Mouse (Mus musculus) heart, adult 8-10 months (tissue): ENCODE measurements around the gene Osbpl3. TPM values are rescaled to one million over a fixed set of nuclear protein-coding genes. Genes with fewer than 3 reads are reported as not detected.
"Not testable (repeated sequence)": the region's sequence is repeated elsewhere in the genome, so short reads cannot be mapped to it uniquely, and the experiment has no call there.

Experiments used
- DNase-seq: peaks from one replicate; pipeline ENCODE4 v3.0.0; 2022; ENCODE audit warnings: low spot score
- total RNA-seq, 4 experiments: library from RNA; stranded (reverse); gene quantifications; 2 replicates each; pipeline ENCODE4 v1.2.4; 2022

The Osbpl3 gene
- total RNA-seq, 4 experiments from 2014 or later = 20.2 to 31.0 (median 25.7) TPM

DNA sequence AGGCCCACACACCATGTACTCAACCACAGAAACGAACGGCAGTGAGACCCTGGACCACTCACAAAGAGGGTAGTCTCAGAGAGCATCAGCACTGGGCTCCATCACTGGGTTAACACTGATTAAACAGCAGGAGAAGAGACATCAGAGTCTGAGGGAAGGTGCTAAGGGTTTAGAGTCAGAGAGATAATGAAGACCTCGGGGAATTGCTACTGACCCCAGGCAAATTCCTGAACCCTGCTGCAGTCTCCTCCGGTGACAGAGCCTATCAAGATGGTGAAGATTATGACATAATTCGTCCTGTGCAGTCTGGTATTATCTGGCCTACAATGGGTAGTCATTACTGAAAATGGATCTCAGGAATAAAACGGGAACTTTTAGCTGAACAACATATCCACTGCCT lies 2.4 kb downstream of the Osbpl3 start:
- no peak for DNase-seq

DNA sequence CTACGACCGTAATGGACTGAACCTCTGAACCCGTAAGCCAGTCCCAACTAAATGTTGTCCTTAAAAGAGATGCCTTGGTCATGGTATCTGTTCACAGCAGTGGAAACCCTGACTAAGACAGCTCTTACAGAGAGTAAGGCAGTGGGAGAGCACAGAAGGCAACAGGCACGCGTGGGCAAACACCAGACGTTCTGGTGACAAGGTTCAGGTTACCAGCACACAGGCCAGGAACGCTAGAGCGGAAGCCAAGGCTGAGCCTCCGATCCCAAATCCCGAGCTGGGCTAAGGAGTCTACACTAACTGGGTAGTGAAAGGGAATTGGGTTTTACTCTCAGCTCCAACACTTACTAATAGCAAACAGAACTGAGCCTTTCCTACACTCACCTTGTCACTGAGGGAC lies 3.8 kb downstream of the Osbpl3 start:
- DNase-seq = no peak

DNA sequence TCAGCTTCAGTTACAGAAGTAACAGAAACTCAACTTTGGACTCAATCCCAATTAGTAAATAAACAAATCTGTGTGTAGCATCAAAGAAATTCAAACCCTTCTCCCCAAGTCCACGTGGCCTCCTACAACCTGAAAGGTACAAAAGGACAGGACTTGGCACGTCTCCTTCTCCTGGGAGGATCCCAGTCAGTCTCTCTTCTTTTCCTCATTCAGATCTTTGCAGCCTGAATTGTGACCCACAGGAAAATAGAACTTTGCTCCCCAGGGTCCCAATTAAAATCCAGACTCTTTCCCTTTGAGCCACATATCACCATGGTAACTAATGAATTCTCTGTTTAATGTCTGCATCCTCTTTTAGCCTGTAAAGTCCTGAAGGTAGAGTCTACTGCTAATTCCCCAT lies 10.4 kb downstream of the Osbpl3 start:
- no peak for DNase-seq

DNA sequence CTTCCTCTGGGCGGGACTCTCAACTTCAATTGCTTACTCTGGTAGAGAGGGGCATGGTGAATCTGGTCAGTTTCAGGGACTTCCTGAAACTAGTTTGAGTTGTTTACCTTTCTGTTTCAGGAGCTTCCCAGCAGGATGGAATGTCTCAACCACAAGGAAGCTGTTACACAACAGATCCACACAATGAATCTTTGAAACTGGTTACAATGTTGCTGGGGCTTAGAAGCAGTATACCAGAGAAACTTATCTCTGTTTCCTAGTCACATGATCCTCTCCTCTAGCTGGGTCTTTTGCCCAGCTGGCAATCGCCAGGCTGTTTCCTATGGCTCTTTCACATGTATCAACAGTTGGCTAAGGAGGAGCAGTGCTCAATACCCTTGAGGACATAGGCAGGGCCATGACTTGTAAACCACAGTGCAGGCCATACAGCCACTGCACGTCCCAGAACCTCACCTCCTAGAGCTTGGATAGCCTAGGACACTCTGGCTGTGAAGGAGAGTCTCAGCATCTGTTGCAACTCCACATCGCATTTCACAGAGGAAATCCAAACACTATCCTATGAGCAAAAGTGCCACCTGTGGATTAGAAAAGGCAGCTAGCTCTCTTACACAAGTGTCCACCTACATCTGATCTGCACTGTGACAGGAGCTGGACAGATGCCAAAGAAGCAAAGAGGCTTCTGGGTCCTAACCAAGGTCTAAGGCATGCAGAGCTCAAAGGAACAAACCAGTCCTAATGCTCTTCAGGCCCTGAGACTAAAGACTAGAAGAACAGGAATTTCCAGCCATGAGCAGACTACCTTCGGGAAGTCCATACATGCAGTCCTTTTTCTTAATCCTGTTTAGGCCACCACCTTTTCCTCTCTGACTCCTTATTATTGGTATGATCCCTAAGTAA lies 14.8 kb downstream of the Osbpl3 start:
- DNase-seq = no peak

DNA sequence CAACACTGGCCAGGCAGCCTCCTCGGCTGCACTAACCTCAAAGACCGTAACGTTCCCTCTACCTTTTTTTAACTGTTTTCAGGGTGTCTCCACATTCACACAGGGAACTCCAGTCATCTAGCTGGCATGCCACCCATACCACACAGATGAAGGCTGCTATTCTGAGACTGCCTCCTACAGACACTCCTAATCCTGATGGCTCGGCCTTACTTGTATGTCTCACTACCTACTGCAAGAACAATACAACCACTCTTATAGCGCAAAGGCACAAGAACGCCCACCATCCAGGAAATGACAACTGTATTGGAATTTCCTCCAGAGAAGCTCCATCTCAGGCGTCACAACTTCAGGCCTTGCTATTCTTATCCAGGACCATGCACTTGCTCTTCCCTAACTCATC lies 15.8 kb downstream of the Osbpl3 start:
- DNase-seq = no peak

DNA sequence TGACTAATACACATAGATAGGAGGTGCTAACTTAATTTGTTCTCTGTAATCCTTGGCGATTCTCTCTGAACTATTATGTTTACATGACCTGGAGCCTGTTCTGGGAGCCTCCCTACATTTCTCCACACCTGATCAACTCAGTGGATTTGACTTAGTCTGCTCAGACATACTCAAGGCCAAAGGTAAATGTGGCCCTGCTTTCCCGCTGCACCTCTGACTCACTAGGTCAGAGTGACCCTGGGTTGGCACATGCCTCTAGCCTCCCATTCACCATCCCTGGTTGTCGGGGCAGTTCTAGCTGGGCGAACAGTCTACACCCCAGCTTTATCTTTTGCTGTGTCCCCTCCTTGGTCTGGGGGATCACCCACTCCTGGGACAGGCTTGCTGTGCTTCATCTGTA lies 17.1 kb downstream of the Osbpl3 start:
- DNase-seq = not testable (repeated sequence)

DNA sequence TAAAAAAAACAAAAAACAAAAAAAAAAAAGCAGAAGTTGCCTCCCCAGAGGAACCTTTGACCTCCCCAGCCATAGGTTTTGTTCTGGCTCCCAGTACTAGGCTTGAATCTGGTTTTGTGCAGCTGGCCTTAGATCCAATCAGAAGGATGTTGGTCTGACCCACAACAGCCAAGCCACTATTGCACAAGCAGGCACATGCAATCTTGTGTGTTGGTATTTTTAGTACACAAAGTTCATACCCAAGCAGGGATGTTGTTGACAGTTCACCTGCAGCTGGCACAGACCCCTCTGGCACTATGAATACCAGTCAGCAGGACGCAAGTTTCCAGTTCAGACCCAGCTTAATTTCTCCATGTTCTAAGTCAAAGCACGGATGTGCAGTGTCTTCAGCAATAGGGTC lies 18.2 kb downstream of the Osbpl3 start:
- peak; percentile 34 for DNase-seq

DNA sequence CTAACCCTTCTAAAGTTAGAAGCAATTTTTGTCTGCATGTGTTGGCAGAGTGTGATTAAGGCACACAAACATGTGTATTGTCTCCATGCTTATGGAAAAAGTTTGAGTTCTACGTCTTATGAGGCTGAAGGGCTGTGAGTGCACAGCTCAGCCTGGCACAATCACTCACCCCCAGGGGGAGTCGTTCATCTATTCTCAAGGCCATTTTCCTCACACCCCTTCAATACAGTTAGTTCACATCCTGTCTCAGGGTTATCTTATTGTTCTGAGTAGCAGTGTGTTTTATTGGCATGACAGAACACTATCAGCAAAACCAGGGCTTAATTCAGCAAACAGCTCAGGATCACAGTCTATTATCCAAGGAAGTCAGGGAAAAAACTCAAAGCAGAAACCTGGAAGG lies 19.3 kb downstream of the Osbpl3 start:
- no peak for DNase-seq

DNA sequence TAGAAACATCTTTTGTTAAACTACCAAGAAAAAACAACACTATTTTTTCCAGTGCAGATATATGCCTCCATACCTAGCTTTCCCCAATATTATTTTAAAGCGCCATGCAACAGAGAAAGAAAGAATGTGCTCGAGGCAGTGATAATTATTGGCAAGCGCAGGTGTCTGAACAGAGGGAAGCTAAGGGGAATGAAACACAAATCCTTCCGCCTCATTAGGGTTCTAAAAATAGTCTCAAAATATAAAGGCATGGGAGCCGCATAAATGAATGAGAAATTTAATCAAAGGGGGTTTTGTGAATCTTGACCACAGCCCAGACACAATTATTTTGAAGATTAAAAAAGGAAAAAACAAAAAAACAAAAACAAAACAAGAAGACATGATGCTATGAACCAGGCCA lies 23.5 kb downstream of the Osbpl3 start:
- DNase-seq = no peak

DNA sequence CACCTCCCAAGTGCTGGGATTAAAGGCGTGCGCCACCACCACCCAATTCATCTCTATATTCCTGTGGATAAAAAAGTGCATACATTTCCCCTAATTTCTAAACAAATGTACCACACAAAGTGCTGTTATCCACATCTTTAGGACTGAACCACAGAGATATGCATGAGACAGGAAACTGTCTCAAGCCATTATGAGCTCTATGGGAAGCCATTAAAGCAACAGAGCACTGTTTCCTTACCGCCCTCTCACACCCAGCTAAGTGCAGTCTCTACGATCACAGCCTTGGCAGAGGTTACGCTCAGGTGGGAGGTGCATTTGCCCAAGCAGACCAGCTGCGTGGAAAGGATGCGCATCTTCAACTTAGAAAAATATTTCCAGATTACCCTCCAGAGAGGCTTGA lies 26.7 kb downstream of the Osbpl3 start:
- no peak for DNase-seq

DNA sequence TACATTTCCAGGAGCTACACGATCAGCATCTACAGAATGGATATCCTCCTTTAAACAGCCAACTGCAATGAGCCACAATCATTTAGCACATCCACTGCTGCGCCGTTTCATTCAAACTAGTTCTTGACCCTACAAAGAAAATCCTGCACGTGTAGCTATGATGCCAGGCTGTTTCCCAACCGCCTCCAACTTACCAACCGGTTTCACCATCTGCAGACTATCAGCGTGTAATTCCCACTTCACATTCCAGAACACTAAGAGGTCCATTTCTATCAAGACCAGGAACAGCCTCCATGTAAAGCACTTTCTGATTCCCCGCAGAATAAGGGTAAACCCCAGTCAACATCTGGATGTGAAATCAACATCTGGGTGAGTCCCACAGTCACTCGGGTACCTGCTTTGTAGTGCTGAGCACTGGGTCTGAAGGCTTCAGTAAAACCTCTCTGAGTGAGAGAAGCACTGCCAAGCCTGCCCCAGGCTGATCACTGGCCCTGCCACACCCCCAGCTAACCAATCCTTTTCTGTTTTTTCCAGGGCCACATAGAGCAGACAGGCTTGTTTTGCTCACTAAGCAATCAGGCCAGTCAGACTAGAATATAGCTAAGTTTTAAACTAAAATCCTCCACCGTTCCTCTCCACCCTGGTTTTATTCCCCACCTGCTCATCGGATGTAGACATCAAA lies 28.8 kb downstream of the Osbpl3 start:
- no peak for DNase-seq

DNA sequence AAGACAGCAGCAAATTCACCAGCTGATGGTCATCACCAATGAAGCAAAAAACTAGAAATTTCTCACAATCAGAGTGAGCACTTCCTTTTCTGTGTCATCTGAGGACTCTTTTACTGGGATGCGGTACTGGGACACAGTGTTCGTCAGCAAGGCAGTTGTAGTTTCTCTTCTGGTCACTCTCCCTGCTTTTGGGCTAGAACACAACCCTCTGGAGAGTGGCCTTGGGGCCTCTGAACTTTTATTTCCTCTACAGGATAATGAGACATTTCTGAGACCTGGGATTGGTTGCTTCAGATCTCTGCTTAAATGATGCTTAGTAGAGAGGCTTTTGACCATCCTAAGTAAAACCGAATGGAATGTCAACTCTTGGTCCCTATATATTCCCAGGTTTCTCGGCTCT lies 29.4 kb downstream of the Osbpl3 start:
- peak; percentile 35 for DNase-seq

DNA sequence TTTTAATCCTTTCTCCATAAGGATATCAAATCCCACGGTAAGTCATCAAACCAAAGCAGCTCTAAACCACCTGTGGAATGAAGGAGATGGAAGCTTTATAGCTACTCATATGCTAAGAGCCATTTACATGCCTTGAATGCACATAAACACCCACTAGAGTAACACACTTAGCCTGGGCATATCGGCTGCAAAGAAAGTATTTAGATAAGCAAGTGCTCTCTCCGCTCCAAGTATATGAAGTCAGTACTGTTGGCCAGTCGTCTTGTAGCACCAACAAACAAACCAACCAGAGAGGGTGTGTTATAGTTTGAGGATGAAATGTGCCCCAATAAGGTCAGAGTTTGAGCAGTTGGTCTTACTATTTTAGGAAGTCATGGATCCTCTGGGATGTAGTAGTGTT lies 31.7 kb downstream of the Osbpl3 start:
- no peak for DNase-seq

DNA sequence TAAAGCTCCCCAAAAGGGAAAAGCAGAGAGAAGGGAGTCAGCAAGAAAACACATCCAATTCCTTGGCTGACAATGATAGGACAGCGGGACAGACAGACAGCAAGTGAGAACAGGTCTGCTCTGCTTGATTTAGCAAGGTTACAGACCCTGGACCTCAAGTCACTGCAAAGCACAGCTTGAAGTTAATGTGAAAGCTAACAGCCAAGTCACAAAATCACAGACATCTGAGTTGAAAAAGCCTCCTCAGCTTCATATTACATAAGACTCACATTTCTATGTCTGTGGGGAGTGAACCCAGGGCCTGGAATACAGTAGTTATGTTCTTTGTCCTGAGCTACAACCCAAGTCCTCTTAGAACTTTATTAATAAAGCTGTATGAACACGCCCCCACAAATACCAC lies 35.6 kb downstream of the Osbpl3 start:
- DNase-seq = no peak

DNA sequence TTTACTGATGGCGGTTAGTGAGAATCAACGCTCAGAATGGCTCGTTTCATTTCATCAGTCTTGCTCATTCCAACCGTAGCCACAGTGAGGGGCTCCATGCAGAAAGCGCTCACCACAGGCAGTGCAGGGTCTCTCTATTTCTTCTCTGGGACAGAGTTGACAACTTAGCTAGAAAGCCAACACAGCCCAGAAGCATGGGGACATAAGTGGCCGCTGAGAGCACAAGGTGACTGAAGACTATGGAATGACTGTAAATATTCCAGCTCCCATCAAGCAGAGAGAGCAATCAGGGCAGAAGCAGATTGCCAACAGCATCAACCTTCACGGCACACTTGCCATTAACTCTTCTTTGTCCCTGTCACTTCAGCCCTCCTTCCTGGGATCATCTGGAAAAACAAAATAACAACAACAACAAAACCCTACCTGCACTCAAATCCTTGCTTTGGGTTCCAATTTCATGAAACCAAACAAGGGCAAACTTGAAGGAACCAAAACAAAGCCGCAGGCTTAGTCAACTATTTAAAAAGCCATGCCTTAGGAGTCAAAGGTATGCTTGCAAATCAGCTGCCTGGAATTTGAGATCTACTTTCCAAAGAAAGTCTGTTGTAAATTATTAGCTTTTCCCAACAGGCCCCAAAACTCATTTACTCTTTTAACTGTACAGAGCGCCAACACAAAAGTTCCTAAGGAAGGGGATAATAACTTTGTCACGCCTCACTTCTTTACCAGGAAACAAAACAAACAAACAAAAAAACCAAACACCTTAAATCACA lies 36.3 kb downstream of the Osbpl3 start:
- DNase-seq = no peak

DNA sequence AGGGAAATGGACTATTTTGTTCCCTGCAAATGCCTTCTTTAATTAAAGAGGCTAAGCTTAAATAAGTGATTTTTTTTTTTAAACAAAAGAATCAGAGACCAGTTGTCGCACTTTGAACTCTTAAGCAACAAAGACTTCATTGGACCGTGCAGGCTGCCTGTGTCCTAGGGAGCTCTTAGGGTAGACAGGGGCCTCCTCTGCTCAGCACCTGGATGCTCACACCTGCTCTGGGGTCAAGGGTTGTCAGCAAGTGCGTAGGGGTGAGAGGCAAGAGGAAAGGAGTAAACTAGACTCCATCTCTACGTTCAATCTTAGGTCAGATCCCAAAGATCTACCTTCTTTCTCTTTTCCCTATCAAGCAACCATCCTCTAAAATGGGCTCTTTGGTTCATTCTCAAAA lies 37.0 kb downstream of the Osbpl3 start:
- DNase-seq = no peak

DNA sequence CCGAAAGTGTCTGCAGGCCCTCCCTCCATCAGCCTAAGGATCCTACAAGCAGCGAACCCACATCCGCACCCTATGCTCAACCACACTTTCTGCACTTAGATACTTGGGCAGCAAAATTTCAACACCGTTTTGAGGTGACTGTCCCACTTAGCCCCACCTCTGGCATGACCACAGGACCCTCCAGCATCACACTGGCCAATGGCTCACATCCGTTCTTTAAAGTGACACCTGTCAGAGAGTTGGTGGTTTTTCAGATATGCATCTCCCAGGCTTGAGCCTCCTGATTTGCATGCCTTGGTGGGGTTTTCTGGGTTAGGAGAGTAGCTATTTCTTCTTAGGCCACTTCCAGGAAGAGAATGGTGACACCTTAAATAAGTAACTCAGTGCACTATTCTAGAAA lies 39.1 kb downstream of the Osbpl3 start:
- DNase-seq = no peak

DNA sequence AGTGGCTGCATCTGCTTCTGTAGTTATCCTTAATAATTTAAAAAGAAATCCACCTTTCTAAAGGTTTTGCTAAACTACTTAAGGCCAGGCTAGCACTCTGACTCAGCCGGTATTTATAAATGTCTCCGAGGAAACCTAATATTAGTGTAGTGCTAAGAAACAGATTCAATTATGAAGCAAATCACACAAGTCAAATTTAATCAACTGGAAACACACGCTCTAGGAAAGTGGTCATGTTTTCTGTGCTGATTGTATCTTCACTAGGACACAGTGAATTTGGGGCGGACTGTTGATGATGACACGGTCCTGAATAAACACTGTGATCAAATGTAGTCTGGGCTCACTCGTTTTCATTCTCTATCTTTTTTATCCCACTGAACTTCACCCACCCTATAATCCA lies 40.6 kb downstream of the Osbpl3 start:
- no peak for DNase-seq

DNA sequence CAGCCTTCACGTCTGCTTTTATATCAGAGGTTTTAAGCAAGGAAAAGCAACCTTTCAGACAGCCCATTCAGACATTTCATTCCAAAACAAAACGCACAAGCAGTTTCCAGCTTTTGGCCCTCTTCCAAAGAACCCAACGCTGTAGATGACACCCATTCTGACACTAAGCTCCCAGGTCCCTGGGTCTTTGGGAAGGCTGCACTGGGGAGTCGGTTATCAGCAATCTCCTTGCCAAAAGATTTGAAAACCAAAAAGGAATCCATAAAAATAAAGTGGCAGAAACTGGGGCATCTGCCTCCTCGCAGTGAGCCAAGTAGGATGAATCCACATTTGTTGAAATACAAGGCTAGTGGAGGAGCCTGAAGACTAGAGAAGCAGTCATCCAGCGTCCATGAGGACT lies 41.5 kb downstream of the Osbpl3 start:
- DNase-seq = no peak

DNA sequence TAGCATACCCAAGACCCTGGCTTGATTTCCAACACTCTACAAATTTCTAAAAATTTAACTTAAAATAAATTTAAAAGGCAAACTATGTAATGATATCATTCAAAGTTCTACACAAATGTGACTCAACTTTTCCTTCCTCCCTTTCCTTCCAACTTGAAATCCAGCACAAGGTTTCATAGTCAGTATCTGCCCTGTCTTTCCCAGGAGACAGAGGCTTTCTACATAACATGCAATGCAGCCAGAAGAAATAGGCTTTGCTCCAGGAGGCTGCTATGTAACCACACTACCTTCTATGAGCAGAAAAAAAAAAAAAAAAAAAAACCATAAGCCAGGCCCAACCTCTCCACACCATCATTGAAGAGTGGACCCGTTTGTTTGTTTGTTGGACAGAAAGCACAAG lies 42.6 kb downstream of the Osbpl3 start:
- no peak for DNase-seq

DNA sequence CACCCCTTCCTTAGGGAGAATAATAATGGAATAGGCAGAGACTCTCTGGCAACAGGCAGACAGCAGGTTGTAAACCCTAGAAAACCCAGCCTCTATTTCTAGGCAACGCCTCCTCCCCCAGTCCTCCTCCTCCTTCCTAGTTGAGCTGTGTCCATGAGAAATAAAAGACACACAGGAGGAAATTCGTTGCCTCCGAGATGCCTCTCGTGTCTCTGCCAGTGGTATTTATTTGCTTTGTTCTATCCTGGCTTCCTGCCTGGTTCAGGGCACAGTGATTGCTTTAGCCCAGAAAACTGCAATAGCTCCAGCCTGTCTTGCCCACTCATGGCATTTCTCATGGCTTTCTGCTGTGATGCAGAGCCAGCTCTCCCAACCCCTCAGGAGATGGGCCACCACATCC lies 43.8 kb downstream of the Osbpl3 start:
- no peak for DNase-seq

DNA sequence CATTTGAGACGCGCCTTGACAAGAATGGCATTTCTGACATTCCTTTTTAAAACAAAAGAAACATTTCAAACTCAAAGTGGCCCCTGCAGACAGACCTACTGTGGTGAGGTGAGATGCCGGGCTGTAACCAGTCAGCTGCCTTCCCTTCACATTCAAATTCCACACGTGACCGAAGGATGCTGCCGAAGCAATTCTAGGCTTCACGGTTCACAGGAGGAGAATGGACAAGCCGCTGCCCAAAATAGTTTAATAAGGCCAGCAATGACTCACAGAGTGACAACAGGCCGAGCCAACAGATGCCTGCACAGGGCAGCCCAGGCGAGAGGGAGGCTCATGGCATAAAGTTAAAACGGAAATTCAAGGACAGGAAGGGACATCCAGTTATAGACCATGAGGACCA lies 51.3 kb downstream of the Osbpl3 start:
- DNase-seq = peak; percentile 63

DNA sequence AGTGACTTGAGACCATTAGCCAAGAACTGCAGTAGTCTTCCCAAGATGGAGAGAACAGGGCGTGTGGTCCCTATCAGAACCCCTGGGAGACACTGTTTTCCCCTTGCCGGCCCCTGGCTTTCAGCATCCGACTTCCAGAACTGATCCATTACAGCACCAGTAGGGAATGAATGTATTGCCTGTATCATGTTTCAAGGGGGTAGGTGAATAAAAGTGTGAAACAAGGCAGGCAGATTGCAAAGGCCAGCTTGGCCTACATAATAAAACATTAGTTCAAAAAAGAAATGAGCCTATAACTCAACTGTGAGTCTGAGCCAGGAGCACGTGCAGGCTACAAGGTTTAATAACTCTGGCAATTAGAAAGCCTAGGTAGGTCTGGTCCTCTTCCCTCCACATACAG lies 52.5 kb downstream of the Osbpl3 start:
- no peak for DNase-seq
